Mouse (Mus musculus) frontal cortex, adult 2 months (tissue): ENCODE data around the gene Gcnt3. TPM values are rescaled to one million over a fixed set of nuclear protein-coding genes. Genes with fewer than 3 reads are reported as not detected.
"Not testable (repeated sequence)": the region's sequence is repeated elsewhere in the genome, so short reads cannot be mapped to it uniquely, and the experiment has no call there.

Experiments used
- DNase-seq, 2 experiments: peaks; one replicate each; pipeline ENCODE4 v3.0.0; 2022; ENCODE audit warnings: low spot score in 1 of 2; ENCODE audit errors: extremely low spot score in 1 of 2
- polyA plus RNA-seq: library from polyadenylated mRNA; depleted of rRNA; stranded (reverse); fragments of >200 nt; gene quantifications from 2 replicates; pipeline ENCODE4 v1.2.3, GENCODE M21; 2012

Gcnt3 gene
- polyA plus RNA-seq, 1 experiment, result not detected

DNA sequence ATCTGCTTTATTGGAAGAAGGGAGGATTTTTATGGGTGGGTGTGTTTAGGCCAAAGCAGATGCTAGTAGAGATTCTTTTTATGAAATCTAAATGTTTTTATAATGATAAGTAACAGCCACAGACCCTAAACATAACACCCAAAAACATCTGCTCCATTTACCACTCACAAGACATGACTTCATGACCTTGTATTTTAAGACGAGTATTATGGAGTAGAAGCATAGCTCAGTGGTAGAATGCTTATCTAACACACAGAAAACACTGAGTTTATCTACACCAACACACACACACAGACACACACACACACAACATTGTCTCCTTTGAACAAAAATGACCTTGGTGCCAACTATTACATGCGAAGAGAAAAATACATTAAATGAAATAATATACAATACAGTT lies 7.0 kb upstream of the Gcnt3 start:
- no peak for DNase-seq

DNA sequence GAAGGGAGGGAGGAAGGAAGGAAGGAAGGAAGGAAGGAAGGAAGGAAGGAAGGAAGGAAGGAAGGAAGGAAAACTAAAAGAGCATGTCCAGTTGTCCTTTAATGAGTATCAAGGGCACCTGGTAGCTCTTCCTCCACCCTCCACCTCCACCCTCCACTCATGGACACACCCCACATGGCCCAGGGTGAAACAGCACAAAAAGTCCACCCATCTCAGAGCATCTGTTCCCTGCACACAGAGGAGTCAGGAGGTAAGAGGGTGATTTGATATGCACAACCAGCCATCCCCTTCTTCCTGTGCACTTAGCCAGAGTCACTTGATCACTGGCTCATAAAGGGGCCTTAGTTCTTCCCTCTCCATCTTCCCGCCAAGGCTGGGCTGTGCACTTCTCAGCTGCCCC lies 5.0 kb upstream of the Gcnt3 start:
- no peak for DNase-seq

DNA sequence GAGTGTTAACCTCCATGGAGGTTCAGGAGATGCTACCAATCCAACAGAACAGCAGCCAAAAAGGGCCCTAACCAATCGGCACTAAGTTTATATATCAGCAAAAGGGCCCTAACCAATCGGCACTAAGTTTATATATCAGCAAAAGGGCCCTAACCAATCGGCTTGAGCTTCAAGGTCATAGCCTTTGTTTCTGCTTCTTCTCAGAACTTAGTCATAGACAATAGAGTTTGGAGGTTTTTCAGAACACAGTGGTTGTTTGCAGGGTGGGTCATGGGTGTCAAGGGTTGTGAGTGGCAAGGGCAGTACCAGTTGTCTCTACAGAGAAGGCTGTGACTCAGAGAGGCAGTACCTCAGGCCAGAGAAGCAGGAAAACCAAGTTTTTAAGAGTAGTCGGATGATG lies 4.2 kb upstream of the Gcnt3 start:
- no peak for DNase-seq

DNA sequence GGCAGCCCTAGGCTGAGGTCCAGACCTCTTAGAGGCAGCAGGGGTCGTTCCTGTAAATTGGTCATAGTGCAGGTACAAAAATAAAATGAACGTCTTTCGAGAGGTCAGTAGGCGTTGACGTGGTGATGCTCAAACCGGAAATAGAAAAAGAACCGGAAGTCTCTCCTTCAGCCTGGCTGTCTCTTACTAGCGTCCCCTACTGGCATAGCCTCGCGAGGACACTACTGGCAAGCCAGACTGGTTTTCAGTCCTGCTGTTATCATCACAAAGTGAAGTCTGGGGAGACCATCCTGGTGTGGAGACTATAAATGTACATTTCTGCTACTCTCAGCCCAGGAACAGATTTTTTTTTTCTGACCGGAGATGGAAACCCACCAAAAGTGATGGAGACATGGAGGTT lies 2.7 kb upstream of the Gcnt3 start:
- DNase-seq, result no peak

DNA sequence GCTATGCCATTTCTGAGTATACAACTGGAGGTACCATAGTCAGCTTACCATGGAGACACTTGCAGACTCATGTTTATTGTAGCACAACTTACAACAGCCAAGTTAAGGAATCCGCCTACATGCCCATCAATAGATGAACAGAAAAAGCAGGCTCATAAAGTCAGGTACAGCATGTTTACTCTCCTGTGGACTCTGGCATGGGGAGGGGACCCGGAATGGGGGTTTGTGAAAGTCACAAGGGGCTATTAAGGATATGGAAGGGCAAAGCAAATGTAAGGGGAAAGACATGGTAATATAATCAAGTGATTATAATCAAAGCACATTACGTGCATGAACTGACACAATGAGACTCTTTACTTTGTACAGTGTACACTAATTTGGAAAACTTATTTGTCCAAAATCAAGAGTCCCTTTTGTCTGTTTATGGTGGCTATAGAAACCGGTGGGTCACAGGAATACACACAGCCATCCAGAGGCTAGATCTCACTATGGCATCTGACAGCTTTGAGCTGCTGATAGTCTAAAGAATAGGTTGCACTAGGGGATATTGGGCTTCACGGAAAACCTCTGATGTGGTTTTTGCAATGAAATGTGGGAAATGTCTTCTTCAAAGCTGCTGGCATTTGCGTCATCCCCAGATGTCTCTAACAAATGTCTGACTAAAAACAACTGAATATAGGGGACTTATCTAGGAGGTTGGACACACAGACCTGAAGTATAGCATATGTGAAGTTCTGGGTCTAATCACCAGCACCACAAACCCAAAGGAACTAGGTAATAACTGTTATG lies 1.9 kb upstream of the Gcnt3 start:
- no peak for DNase-seq

DNA sequence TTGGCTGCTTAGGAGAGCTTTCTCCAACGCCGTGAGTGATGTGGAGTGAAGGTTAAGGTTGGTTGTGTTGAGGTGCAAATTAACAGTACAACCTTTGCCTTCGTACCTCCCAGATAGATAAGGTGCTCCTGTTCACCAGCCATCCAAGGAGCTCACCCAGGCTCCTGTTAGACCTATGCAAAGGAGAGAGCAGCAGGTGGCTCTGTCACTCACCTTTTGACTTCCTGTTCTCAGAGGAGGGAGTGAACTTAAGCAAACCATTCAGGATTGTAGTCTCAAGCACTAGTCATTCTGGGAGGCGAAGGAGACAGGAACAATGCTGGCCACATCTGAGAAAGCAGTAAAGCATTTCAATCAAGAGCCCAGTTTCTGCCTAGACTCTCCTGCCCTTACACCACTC lies 1.2 kb downstream of the Gcnt3 start:
- DNase-seq, result no peak

DNA sequence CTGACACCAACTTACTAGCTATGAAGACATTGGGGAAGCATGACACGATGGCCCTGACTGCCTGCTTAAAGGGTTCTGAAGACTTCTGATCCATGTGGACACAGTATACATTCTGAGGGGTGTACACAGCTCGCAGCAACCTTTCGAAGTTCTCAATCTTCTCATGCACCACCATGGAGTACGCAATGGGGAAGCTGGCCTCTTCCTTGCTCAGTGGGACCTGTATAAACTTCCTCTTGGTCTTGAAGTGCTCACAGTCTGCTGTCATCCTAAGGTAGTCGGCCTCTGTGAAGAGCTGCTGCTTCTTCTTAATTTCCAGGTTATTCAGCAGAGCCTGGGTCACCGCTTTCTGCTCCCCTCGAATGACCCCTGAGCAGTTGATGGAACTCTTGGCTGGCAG lies 3.2 kb downstream of the Gcnt3 start:
- DNase-seq, result no peak

DNA sequence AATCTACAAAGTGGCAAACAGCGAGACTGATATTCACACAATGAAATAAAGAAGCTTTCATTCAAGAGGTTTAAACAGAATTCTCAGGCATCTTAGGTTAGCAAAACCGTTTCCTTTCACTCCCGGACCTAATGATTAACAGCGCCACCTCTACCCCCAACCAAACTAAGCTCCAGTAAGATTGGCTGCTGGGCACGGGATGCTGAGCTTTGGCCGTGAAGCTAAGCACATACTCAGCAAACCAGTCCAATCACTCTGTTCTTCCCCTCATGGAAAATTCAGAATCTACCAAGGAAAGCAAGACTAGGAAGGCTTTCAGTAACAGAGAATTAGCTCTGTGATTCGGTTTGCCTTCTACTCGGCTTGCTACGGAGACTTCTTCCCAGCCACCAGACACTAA lies 4.8 kb downstream of the Gcnt3 start:
- no peak for DNase-seq

DNA sequence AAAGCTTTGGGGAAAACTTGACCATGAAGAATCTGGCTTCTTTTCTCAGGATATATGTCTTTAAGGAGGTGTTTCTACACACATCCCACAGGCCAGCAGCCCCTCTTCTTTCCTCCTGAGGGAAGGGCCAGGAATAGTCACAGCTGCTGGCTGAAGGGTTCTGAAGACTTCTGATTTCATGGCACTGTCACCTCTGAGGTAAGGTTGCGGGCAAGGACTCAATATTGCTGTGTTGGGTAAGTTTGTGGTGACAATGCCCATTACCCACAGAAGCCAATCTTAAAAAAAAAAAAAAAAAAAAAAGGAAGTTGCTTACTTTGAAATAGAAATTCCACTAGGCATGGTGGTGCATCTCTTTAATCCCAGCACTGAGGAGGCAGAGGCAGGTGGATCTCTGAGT lies 5.7 kb downstream of the Gcnt3 start:
- no peak for DNase-seq

DNA sequence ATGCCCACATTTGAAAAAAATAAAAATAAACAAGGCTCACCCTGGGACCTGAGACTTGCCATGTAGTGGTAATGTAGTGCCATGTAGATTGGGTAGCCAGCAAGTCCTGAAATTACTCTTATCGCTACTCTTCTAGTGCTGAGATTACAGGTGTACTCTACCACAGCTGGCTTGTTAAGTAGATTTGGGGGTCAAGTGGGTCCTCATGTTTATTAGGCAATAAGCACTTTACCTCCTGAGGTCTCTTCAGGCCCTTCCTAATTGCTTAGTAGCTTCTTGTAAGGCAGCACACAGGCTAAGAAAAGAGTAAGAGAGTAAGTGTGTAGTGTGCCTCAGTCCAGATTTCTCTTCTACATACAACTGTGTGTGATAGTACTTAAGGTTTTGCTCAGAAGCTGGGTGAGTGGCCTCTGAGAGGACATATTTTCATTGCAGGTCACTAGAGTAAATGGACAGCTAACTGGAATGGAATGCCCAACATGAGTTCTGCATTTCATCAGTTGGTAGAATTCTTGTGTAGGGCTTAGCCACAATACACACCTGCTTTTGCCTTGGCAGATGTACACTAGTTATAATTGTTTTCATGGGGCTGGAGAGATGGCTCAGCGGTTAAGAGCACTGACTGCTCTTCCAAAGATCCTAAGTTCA lies 12.4 kb downstream of the Gcnt3 start:
- no peak for DNase-seq

DNA sequence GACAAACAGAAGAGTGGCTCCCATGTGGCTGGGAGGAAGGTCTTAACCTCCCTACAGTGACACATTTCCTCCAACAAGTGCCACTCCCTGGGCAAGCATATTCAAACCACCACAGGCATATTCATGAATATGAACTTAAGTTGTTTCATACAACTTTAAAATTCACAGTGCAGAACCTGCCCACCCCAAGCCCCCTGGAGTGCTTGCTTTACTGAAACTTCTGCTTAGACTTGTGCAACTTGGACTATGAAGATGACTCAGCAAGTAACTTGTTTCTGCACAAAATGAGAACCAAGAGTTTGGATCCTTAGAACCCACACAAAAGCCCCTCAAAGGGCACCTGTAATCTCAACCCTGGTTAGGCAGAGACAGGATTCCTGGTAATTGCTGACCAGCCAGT lies 13.2 kb downstream of the Gcnt3 start:
- no peak for DNase-seq

DNA sequence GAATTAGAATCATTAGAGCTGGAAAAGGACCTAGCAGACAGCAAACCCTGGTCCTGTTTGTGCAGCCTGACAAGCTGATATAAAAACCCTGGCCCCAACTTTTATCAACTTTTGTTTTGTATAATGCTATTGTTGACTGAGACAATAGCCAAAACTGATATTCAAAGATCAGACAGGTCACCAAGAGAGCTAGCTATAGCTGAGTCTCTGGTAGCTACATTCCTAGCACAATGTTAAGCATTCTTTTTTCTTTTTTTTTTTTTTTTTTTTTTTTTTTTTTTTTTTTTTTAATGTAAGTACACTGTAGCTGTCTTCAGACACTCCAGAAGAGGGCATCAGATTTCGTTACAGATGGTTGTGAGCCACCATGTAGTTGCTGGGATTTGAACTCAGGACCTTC lies 14.3 kb downstream of the Gcnt3 start:
- DNase-seq, result not testable (repeated sequence)

DNA sequence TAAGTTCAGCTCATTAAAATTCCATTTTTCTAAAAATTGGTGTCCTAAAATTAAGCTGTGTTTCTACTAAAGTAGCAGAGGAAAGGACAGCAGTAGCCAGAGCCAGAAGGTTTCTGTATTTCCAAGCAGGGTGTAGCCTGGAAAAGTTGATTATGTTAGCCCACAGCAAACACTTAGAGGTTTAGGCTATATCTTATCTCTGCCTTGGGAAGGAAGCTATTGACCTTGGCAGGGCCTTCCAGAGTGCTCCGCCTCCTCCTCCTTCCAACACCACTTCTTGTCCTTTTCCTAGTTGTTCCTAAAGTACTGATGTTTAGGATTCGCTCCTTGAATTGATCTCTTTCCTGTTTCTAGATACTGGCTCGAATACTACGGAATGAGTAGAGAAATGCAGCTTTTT lies 15.8 kb downstream of the Gcnt3 start:
- DNase-seq, result no peak

DNA sequence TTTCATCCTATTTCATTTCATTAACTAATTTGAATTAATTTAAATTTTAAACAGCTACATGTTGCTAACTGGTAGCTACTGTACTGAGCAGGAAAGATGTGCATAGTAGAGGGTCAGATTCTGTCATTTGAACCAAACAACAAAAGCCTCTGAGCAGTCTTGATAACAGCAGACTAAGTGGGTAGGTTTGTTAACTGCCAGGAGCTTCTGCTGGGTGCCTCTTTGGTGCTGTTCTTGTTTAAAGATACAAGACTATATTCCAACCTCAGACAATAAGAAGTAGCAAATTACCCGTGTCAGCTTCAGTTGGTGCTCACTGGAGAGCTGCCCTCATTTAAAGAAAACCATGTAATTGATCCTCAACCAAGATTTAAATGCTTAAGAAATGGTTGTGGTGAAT lies 16.3 kb downstream of the Gcnt3 start:
- no peak for DNase-seq

DNA sequence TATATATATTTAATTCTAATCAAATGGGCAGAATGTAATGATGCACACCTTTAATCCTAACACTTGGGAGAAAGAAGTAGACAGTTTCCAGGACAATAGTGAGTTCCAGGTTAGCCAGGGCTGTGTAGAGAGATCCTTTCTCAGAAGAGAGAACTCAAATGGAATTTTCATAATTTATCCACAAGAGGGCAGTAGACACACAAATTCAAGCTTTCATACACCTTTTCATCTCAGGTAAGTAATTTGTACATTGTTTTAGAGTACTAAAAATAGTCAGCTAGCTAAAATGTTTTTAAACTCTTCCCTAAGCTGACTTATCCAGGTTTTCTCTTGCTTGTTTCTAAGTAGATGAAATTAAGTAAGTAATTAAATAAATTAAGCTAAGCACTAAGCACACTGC lies 19.0 kb downstream of the Gcnt3 start:
- peak in 1 of 2 experiments; percentile 28 for DNase-seq

DNA sequence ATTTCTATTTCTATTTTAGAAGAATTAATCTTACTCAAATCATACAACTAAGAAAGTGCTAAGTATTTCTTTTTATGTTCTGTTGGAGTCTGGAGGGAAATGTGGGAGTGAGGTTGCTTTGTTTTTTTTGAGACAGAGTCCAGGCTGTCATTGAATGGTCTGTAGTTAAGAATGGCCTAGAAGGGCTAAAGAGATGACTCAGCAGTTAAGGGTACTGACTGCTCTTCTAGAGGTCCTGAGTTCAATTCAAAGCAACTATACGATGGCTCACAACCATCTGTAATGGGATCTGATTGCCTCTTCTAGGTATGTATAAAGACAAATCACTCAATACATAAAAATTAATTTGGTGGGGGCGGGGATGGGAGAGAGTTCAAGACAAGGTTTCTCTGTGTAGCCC lies 22.3 kb downstream of the Gcnt3 start:
- no peak for DNase-seq

DNA sequence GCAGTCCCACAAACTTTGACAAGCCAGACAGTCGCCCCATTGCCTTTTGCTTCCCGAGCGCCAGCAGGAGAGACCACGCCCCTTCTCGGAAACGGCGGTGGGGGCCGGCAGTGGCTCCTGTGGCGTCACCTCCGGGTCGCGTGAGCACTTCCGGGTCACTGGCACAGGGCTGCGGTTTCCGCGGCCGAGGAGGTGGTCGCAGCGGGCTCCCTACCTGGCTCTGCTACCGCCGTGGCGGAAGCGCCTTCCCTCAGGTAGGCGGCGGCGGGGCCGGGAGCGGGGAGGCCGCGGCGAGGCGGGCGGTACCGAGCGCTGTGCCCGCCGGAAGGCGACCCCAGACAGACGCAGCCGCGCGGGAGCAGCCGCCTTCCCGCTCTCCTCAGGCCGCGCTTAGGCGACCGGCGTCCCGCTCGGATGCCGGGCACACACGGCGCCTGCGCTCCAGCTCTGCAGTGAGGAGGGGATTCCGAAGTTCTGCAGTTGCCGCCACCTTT lies 25.4 kb downstream of the Gcnt3 start, which contains the start of gene Gtf2a2:
Gtf2a2 (plus strand) TSS at position 143 of the 494 bp plus-strand sequence.
- peak; percentile 73 to 93 for DNase-seq

DNA sequence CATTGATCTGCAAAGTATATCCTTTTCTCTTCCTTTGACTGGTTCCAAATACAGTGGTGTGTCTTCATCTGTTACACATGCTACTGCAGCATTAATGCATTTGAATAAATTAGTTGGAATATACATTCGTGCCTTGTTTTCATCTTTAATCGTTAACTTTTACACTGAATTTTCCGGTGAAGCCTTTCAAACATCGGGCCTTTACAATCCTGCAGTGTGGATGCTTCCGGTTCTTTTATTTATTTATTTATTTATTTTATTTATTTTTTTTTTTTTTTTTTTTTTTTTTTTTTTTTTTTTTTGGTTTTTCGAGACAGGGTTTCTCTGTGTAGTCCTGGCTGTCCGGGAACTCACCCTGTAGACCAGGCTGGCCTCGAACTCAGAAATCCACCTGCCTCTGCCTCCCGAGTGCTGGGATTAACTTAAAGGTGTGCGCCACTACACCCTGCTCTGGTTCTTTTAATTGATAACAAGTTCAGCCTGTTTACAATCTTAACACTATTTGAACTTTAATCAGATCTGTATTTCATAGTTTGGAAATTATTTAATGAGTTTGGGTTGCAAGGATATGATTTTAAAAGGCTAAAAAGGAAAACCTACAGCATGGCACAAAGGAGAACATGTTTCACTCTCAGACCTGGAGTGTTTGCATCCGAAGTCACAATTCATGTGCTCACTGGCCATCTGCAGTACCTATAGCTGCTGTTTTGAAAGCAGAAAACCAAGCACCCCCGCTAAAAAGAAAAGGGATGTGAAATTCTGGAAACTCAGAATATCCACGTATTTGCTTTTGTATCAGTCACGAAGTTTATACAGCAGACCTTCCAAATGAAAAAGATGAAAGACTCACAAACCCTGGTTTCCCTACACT lies 26.1 kb downstream of the Gcnt3 start:
- DNase-seq, result no peak

DNA sequence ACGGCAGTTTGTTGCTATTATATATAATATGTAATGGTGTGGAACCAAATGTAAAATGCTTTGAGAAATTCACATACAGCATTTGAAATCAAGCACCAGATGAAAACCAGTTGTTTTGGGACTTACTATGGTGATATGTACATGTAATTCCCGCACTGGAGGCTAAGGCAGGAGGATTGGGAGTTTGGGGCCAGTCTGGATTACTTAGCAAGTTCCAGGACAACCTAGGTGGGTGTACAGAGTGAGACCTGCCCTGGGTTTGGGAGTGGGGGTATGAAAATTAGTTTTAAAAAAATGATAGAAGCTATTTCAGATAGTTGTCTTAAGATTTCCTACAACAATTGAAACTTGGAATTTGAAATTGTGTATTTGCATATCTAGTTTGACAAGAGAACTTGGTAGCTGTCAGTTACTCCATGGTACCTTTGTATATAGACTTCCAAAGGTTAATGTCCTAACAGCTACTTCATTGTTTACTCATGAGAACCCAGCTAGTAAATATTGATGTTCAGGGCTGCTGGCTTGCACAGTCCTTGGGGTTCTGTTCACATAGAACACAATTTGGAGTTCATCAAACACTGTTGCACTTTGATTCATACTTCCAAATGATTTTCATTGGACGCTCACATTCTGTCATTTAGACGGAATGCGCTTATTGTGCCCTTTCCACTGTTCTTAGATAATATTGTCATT lies 27.0 kb downstream of the Gcnt3 start:
- DNase-seq, result no peak

DNA sequence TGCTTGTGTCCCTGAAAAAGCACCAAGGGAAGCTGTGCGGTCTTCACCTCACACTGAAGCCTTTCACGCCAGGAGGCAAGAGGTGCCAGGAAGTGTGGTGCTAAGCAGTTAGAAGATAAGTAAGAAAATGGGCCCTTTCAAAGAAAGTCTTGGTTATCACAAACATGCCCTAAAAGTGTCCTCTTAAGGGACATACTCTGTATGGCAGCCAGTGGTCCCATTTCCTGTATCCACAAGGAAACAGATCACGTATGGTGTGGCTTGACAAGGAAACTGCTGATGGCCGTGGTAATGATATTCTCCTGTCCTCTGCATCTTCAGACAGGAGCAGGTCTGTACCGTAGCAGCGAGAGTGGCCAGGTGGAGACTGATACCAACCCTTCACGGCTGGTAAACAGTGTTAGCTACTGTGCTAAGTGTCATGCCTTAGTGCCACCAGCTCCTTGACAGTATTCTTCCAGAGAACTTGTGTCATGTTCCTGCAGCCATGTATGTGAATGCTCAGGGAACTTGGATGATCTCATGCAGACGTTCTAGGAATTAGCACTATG lies 28.1 kb downstream of the Gcnt3 start:
- DNase-seq, result no peak
